Mouse (Mus musculus): ENCODE measurements around the gene 1700012B09Rik.

1700012B09Rik gene

GRCm38 (mm10) chr9:14730941-14731541 lies 39.8 kb downstream of the 1700012B09Rik start:
- DNase-seq (ENCODE audit: low spot score in 2 of 2), result no peak

DNA sequence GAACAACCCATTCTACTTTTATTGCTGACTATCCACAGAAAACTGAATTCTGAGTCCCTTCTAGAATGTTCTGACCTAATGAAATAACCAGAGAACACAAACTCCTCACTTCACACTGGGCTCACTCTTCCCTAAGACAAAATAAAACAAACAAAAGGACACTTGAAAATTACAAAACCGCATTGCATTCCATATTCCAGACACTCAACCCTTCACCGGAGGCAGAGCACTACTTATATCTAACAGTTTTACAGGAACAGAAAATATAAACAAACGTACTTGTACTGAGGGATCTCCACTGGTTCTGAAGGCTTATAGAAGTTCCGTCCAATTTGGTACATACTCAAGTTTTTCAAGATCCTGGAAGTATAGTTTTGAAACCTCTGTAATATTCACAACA lies 42.5 kb downstream of the 1700012B09Rik start:
- DNase-seq (ENCODE audit: low spot score in 2 of 2), result no peak

DNA sequence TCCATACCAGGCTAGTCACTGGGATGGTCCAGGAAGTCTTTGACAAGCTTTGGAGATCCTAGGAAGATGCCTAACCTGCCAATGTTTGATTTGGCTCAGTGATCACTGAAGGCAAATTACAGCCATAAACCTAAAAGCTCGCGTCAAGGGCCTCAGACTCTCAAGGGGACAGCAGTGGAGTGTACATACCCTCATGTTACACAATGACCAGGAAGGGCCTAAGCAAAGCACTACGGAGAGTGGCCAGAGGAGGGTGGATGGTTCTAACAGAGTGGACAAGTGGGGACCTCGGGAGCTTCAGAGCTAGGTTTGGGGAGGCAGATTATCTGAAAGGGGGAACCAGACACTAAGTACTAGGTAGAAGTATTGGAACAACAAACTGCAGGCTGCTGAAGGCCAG lies 44.2 kb downstream of the 1700012B09Rik start:
- DNase-seq (ENCODE audit: low spot score in 2 of 2), result no peak

DNA sequence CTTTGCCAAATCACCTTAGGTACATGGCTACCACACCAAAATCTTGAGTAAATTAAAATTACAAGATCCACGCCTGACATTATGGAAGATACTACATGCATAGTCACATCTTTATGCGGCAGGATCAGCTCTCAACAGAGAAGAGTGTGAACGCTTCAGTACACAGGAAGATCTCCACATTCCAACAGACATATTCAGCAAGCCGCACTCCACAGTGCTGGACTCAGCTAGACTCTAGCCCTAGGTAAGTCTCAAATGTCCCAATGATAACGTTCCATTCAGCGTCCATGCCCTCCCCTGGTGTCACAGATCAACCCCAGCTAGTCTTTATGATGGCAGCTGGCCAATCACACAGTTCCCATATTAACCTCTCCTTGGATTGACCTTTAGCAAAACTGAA lies 44.8 kb downstream of the 1700012B09Rik start:
- no peak for DNase-seq (ENCODE audit: low spot score in 2 of 2)

GRCm38 (mm10) chr9:14724755-14725420 lies 45.9 kb downstream of the 1700012B09Rik start:
- DNase-seq (ENCODE audit: low spot score in 2 of 2), result no peak

- no peak for DNase-seq (ENCODE audit: low spot score in 2 of 2)
These were observed 49.2 kb downstream of the 1700012B09Rik start for GRCm38 (mm10) chr9:14721610-14722009.

DNA sequence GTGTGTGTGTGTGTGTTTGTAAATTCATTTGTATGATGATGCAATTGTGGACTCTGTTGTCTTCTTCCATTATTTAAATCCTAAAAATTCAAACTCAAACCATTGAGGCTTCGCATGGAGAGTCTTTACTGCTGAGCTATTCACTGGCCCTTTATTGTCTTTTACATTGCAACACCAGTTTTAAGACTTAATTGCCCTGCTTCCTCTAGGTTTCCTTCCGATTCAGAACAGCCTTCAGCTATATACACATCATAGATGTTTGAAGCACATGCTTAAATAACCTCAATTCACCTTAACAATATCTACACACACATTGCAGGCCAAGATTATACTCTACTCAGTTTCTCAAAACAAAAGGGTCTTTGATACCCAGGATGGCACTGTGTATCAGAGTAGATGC lies 50.4 kb downstream of the 1700012B09Rik start:
- no peak for DNase-seq (ENCODE audit: low spot score in 2 of 2)

- no peak for DNase-seq (ENCODE audit: low spot score in 2 of 2)
These were observed 52.5 kb downstream of the 1700012B09Rik start for GRCm38 (mm10) chr9:14718332-14718691.

GRCm38 (mm10) chr9:14717689-14718331 lies 53.0 kb downstream of the 1700012B09Rik start:
- DNase-seq (ENCODE audit: low spot score in 2 of 2), result no peak

DNA sequence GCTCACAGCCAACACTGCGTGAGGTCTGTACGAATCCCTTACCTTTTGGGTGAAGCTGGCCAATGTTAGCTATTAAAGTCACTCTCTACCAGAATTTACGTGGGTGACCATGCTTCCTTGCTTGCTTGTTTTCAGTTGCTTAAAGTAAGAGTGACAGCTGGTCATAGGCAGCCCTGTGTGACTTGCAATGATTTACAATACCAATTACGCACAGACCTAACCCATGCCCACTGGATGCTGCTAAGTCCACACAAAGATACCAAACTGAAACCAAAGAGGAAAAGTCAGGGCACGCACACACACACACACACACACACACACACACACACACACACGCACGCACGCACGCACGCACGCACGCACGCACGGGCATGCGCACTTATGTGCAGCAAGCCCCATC lies 55.6 kb downstream of the 1700012B09Rik start:
- DNase-seq (ENCODE audit: low spot score in 2 of 2), result no peak

GRCm38 (mm10) chr9:14710910-14711309 lies 59.9 kb downstream of the 1700012B09Rik start:
- DNase-seq (ENCODE audit: low spot score in 2 of 2), result no peak

Data from frontal cortex, postnatal 14 days (tissue).